Mouse (Mus musculus): ENCODE measurements at regions not wholly inside any gene's neighbourhood (a gene's known extent, or its start where the extent isn't known, plus 50 kb on each side); places are given as distances from the start of the nearest gene placed in this dataset.

DNA sequence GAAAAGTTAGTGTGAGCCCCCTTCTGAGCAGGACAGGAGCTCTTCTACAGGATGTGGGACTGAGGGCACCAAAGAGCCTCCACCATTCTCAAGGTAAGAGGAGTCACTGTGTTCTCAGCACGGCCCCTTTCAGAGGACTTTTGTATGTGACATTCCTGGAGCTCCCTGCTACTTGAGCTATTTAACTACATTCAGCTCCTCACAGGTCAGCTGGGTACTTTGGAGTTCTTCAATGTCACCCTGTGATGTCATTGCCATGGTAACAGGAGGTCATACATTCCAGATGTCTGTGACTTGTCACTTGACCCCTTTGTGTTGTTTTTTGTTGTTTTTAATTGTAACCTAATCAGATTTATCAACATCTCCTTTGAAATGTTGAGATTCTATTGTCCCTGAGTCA, 122.9 kb upstream of the Gm15217 start:
- no peaks in the 10 kb centered on the region for H3K36me3 ChIP-seq (ENCODE audit: control insufficient read depth, insufficient read depth, low read length)
- no peak overlapping the region for H3K9ac ChIP-seq (ENCODE audit: low read depth, low read length)
- 26% methylated on average over 1 of the region's 1 CpGs for WGBS
- no peak for ATAC-seq (ENCODE audit: low FRiP score, low TSS enrichment)
- H3K4me3 ChIP-seq (ENCODE audit: low read length), result no peak overlapping the region
- H3K27ac ChIP-seq (ENCODE audit: low read depth, low read length), result no peak overlapping the region
- H3K4me2 ChIP-seq (replicated peaks; ENCODE audit: low read depth, low read length), result no peak overlapping the region
- no peaks in the 10 kb centered on the region for H3K9me3 ChIP-seq (ENCODE audit: control insufficient read depth, low read length)
- no peaks in the 10 kb centered on the region for H3K4me1 ChIP-seq (ENCODE audit: control insufficient read depth, insufficient read depth, low read length)
- H3K27me3 ChIP-seq (ENCODE audit: control insufficient read depth, insufficient read depth, low read length), result no peaks in the 10 kb centered on the region

DNA sequence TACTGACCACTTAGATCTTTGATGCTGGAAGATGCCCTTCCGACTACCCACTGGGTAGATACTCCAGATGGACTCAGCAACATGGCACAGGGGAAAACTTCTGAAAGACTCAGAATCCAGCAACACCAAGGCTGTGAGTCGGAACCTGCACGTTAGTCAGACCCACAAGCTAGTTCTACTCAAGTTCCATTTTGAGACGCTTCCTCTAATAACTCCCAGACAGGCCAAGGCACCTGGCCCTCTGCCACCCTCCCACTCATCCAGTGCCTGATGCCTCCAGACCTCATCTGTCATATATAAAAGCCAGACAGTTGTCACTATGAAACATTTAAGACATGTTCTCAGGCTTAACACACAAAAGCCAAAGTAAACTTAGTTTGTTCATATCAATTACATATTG, 121.9 kb upstream of the Gm15217 start:
- Histone ChIP-seq H3K4me1 (ENCODE audit: control insufficient read depth, insufficient read depth, low read length) (no peaks in the 10 kb centered on the region), H3K4me3 (ENCODE audit: low read length) (no peak overlapping the region), H3K4me2 (replicated peaks; ENCODE audit: low read depth, low read length) (no peak overlapping the region), H3K27me3 (ENCODE audit: control insufficient read depth, insufficient read depth, low read length) (no peaks in the 10 kb centered on the region), H3K27ac (ENCODE audit: low read depth, low read length) (no peak overlapping the region), H3K9ac (ENCODE audit: low read depth, low read length) (no peak overlapping the region), H3K36me3 (ENCODE audit: control insufficient read depth, insufficient read depth, low read length) (no peaks in the 10 kb centered on the region), H3K9me3 (ENCODE audit: control insufficient read depth, low read length) (no peaks in the 10 kb centered on the region)
- WGBS, result 59% methylated on average over 4 of the region's 4 CpGs
- ATAC-seq (ENCODE audit: low FRiP score, low TSS enrichment), result no peak

DNA sequence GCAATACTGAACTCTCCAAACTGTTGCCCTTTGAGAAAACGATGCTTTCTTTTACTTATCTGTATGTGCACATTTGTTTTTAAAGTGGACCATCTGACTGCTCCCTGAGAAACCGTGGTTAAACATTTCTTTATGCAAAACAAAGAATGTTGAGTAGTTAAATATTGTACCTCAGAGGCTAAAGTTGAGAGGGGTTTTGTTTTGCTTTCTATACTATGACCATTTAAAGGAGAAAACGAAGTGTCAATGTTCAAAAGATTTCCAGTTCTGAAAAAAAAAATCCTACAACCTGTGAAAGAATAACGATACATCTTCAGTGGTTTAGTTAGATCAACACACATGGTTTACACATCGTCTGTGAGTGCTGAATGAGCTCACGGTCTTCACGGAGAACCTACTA, 120.7 kb upstream of the Gm15217 start:
- WGBS, result 49% methylated on average over 7 of the region's 7 CpGs
- H3K4me1 ChIP-seq (ENCODE audit: control insufficient read depth, insufficient read depth, low read length), result no peaks in the 10 kb centered on the region
- no peaks in the 10 kb centered on the region for H3K9me3 ChIP-seq (ENCODE audit: control insufficient read depth, low read length)
- no peaks in the 10 kb centered on the region for H3K36me3 ChIP-seq (ENCODE audit: control insufficient read depth, insufficient read depth, low read length)
- no peaks in the 10 kb centered on the region for H3K27me3 ChIP-seq (ENCODE audit: control insufficient read depth, insufficient read depth, low read length)
- no peak overlapping the region for H3K4me3 ChIP-seq (ENCODE audit: low read length)
- no peak overlapping the region for H3K9ac ChIP-seq (ENCODE audit: low read depth, low read length)
- no peak for ATAC-seq (ENCODE audit: low FRiP score, low TSS enrichment)
- no peak overlapping the region for H3K27ac ChIP-seq (ENCODE audit: low read depth, low read length)
- H3K4me2 ChIP-seq (replicated peaks; ENCODE audit: low read depth, low read length), result no peak overlapping the region

DNA sequence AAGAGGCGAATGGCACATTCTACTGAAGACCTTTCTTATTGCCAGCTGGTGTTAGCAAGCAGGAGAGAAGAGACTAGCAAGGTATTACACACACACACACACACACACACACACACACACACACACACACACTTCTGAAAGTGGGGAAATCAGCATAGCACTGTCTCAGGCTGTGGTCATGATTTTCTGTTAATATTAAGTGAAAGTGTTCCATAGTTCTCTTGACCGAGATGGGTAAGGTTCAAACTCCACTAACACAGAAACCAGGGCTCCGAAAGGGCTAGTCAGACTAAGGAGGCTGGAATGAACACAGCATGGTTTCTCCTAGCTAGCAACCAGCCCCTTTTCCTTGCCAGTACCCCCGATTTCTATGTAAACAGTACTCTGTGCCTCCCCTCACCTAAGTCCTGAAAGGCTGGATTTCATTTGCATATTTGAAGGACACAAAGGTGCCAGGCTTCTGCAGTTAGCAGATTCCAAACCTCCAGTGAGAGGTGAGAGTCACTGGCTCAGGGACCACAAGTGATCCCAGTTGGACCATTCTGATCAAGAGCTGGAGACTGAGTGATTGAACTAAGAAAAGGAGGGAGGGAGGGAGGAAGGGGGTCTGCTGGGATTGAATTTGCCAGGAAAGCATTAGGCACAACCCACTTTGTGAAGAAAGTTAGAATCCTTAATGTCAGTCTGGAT, 118.8 kb upstream of the Gm15217 start:
- Histone ChIP-seq H3K27ac (ENCODE audit: low read depth, low read length) (no peak overlapping the region), H3K9me3 (ENCODE audit: control insufficient read depth, low read length) (no peaks in the 10 kb centered on the region), H3K36me3 (ENCODE audit: control insufficient read depth, insufficient read depth, low read length) (no peaks in the 10 kb centered on the region), H3K9ac (ENCODE audit: low read depth, low read length) (no peak overlapping the region), H3K27me3 (ENCODE audit: control insufficient read depth, insufficient read depth, low read length) (no peaks in the 10 kb centered on the region), H3K4me3 (ENCODE audit: low read length) (no peak overlapping the region), H3K4me1 (ENCODE audit: control insufficient read depth, insufficient read depth, low read length) (no peaks in the 10 kb centered on the region), H3K4me2 (replicated peaks; ENCODE audit: low read depth, low read length) (no peak overlapping the region)
- no peak for ATAC-seq (ENCODE audit: low FRiP score, low TSS enrichment)
- WGBS, result 80% methylated on average over 4 of the region's 4 CpGs

DNA sequence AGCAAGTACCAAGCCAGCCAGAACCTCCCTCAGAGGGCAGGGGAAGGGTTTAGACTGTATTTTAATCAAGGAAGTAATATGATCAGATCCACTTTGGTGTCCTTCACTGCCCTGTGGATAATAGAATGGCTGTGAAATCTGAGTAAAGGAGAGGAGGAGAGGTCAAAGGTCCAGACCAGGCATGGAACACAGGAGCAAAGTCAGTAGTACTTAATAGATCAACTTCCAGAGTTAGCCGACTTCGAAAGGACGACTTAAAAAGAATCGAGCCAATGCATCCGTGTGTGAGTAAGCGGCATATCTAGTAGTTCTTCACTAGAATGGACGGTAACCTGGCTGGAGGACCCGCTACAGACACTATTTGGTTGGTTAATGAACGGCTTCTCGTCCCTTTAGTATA, 103.8 kb upstream of the Gm15217 start:
- no peak overlapping the region for H3K9ac ChIP-seq (ENCODE audit: low read depth, low read length)
- WGBS, result 75% methylated on average over 10 of the region's 10 CpGs
- H3K4me2 ChIP-seq (replicated peaks; ENCODE audit: low read depth, low read length), result no peak overlapping the region
- no peaks in the 10 kb centered on the region for H3K4me1 ChIP-seq (ENCODE audit: control insufficient read depth, insufficient read depth, low read length)
- H3K36me3 ChIP-seq (ENCODE audit: control insufficient read depth, insufficient read depth, low read length), result no peaks in the 10 kb centered on the region
- H3K9me3 ChIP-seq (ENCODE audit: control insufficient read depth, low read length), result no peaks in the 10 kb centered on the region
- no peak overlapping the region for H3K27ac ChIP-seq (ENCODE audit: low read depth, low read length)
- no peaks in the 10 kb centered on the region for H3K27me3 ChIP-seq (ENCODE audit: control insufficient read depth, insufficient read depth, low read length)
- no peak overlapping the region for H3K4me3 ChIP-seq (ENCODE audit: low read length)
- ATAC-seq (ENCODE audit: low FRiP score, low TSS enrichment), result no peak

DNA sequence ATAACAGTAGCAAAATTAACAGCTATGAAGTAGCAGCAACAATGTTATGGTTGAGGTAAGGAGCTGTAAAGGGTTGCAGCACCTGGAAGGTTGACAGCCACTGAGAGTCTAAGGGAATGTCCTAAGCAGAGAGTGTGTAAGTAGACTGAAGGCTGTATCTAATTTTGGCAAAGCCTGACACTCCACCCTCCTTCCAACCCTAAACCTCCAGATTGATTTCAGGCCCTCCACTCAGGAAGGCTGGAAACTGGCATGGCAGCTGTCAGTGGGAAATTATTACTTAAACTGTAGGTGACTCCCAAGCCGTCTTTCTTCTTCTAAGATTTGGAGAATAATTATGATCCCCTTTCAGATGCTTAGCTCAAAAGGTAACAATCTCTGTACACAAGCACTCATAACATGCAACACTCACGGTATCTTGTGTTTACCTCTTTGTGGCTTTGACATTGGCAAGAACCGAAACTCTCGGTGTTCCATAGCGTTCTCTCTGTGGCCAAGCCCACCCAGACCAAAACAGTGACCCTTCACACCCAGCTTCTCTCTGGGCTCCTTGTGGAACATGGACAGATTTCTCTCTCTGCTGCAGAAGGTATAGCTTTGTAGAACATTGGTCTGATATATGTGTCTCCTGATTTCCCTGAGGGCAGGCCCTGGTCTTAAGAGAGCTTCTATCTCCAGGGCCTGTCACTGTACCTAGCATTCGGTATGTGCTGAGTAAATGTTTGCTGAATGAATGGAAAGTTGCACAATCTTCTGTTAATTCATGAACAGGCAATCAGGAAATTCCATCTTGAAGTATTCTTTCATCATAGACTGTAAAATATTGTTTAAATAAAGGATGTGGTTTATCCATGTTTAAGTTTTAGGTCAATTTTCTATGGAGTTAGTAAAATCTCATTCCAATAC, 102.0 kb upstream of the Gm15217 start:
- no peak for ATAC-seq (ENCODE audit: low FRiP score, low TSS enrichment)
- H3K4me1 ChIP-seq (ENCODE audit: control insufficient read depth, insufficient read depth, low read length), result no peaks in the 10 kb centered on the region
- H3K9me3 ChIP-seq (ENCODE audit: control insufficient read depth, low read length), result no peaks in the 10 kb centered on the region
- H3K9ac ChIP-seq (ENCODE audit: low read depth, low read length), result no peak overlapping the region
- 89% methylated on average over 6 of the region's 6 CpGs for WGBS
- no peaks in the 10 kb centered on the region for H3K27me3 ChIP-seq (ENCODE audit: control insufficient read depth, insufficient read depth, low read length)
- H3K27ac ChIP-seq (ENCODE audit: low read depth, low read length), result no peak overlapping the region
- H3K36me3 ChIP-seq (ENCODE audit: control insufficient read depth, insufficient read depth, low read length), result no peaks in the 10 kb centered on the region
- H3K4me2 ChIP-seq (replicated peaks; ENCODE audit: low read depth, low read length), result no peak overlapping the region
- no peak overlapping the region for H3K4me3 ChIP-seq (ENCODE audit: low read length)

DNA sequence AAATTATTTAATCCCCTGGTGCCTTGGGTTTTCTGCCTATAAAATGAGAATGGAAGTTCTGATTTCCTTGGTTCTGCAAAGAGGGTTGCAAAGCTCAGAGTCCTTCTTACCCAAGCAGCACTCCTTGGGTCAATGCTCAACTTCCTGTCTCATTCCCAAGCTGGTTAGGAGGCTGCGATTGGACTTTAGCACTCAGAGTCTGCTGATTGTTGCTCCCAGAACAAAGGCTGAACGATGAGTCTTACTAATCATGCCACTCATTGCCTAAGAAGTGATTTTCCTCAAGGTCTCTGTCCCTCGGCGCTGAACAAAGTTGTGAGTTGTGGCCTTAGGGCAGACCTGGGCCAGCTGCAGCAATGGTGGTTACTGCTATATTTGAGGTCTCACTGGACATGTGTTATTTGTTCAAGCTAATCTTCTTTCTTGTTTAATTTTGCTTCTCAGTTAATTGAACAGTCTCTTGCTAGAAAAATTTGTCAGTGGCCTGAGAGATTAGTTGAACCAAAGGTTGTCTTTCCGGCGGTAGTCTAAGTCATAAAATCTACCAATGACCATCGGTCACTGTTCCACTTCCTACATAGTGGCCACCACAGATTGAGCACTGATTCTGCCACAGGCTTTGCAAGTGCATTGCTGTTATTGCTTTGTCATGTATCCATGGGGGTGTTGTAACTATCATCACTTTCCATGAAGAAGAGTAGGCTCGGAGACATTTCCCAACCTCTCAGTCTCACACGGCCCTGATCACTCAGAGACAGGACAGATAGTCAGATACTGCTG, 101.2 kb upstream of the Gm15217 start:
- Histone ChIP-seq H3K27ac (ENCODE audit: low read depth, low read length) (no peak overlapping the region), H3K36me3 (ENCODE audit: control insufficient read depth, insufficient read depth, low read length) (no peaks in the 10 kb centered on the region), H3K27me3 (ENCODE audit: control insufficient read depth, insufficient read depth, low read length) (no peaks in the 10 kb centered on the region), H3K4me1 (ENCODE audit: control insufficient read depth, insufficient read depth, low read length) (no peaks in the 10 kb centered on the region), H3K4me3 (ENCODE audit: low read length) (no peak overlapping the region), H3K9ac (ENCODE audit: low read depth, low read length) (no peak overlapping the region), H3K4me2 (replicated peaks; ENCODE audit: low read depth, low read length) (no peak overlapping the region), H3K9me3 (ENCODE audit: control insufficient read depth, low read length) (0 out of 2 replicates have a peak, but pooled peaks cover 3% of the 10 kb centered on the region)
- 86% methylated on average over 9 of the region's 9 CpGs for WGBS
- no peak for ATAC-seq (ENCODE audit: low FRiP score, low TSS enrichment)

DNA sequence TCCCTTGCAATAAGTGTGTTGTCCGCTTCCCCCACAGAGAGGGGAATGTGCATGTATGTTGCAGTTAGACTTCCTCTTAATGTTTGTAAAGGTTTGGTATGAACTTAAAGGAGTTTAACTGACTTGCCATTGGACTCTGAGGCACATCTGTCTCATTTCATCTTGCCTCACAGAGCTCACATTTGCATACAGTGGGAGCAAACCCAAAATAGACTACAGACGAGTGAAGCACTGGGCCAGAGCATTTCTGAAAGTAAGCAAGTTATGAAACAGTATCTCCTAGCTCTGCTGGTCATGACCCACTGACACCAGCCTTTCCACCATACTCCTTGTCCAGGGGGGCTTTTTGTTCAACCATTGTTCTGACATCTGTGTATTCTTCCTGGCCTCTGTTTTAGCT, 86.8 kb upstream of the Gm15217 start:
- H3K36me3 ChIP-seq (ENCODE audit: control insufficient read depth, insufficient read depth, low read length), result no peaks in the 10 kb centered on the region
- H3K4me3 ChIP-seq (ENCODE audit: low read length), result no peak overlapping the region
- no peak overlapping the region for H3K27ac ChIP-seq (ENCODE audit: low read depth, low read length)
- no peaks in the 10 kb centered on the region for H3K9me3 ChIP-seq (ENCODE audit: control insufficient read depth, low read length)
- no peak overlapping the region for H3K9ac ChIP-seq (ENCODE audit: low read depth, low read length)
- no peak overlapping the region for H3K4me2 ChIP-seq (replicated peaks; ENCODE audit: low read depth, low read length)
- WGBS, result 64% methylated on average over 2 of the region's 2 CpGs
- no peaks in the 10 kb centered on the region for H3K4me1 ChIP-seq (ENCODE audit: control insufficient read depth, insufficient read depth, low read length)
- ATAC-seq (ENCODE audit: low FRiP score, low TSS enrichment), result no peak
- H3K27me3 ChIP-seq (ENCODE audit: control insufficient read depth, insufficient read depth, low read length), result no peaks in the 10 kb centered on the region

DNA sequence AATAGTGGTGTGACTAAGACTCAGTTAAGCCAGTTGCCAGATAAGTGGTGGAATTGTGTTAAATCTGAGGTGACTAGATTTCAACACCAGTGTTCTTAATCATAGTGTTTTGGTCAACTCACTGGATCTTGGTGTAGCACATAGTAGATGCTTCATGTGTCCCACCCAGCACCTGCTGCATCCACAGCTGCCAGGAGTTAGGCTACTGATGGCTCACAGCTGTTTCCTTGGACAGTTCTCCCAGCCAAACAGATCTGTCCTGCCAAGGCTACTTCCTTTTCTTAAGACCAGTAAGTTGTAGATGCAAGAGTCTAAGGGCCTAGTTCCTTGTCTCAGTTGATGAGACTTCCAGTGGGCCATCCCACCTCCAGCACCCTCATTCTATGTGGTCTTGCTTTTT, 82.9 kb upstream of the Gm15217 start:
- no peak for ATAC-seq (ENCODE audit: low FRiP score, low TSS enrichment)
- Histone ChIP-seq H3K27ac (ENCODE audit: low read depth, low read length) (no peak overlapping the region), H3K9me3 (ENCODE audit: control insufficient read depth, low read length) (no peaks in the 10 kb centered on the region), H3K27me3 (ENCODE audit: control insufficient read depth, insufficient read depth, low read length) (no peaks in the 10 kb centered on the region), H3K36me3 (ENCODE audit: control insufficient read depth, insufficient read depth, low read length) (no peaks in the 10 kb centered on the region), H3K9ac (ENCODE audit: low read depth, low read length) (no peak overlapping the region), H3K4me1 (ENCODE audit: control insufficient read depth, insufficient read depth, low read length) (peaks cover 7% of the 10 kb centered on the region), H3K4me3 (ENCODE audit: low read length) (no peak overlapping the region), H3K4me2 (replicated peaks; ENCODE audit: low read depth, low read length) (no peak overlapping the region)

All from kidney, embryonic 14.5 days (tissue).